Mouse (Mus musculus) mature B cell (primary cell): ENCODE results near the gene Rasgef1b.

Experiments
- in situ Hi-C: fragments of 300-500 bp; cut with MboI; formaldehyde crosslinking; loops from 2 replicates; pipeline ENCODE4 v1.14.3; 2019

Rasgef1b gene

GRCm38 (mm10) chr5:99541999-99542765 lies 186.7 kb downstream of the Rasgef1b start:
- in situ Hi-C loops = no loop called here

- in situ Hi-C loops = no loop called here
Measured at GRCm38 (mm10) chr5:99541321-99541895, 187.5 kb downstream of the Rasgef1b start.

GRCm38 (mm10) chr5:99533416-99533815 lies 195.4 kb downstream of the Rasgef1b start:
- in situ Hi-C loops = no loop called here

- in situ Hi-C loops = no loop called here
Measured at GRCm38 (mm10) chr5:99526797-99527201, 202.1 kb downstream of the Rasgef1b start.

GRCm38 (mm10) chr5:99525649-99526048 lies 203.2 kb downstream of the Rasgef1b start:
- in situ Hi-C loops = no loop called here

GRCm38 (mm10) chr5:99522571-99523269 lies 206.1 kb downstream of the Rasgef1b start:
- in situ Hi-C loops = no loop called here

GRCm38 (mm10) chr5:99521411-99521810 lies 207.5 kb downstream of the Rasgef1b start:
- in situ Hi-C loops = no loop called here

GRCm38 (mm10) chr5:99519556-99519955 lies 209.3 kb downstream of the Rasgef1b start:
- in situ Hi-C loops = no loop called here

- in situ Hi-C loops = no loop called here
Measured at GRCm38 (mm10) chr5:99519023-99519422, 209.8 kb downstream of the Rasgef1b start.

GRCm38 (mm10) chr5:99516207-99516606 lies 212.7 kb downstream of the Rasgef1b start:
- in situ Hi-C loops = no loop called here

- in situ Hi-C loops = no loop called here
Measured at GRCm38 (mm10) chr5:99515764-99516163, 213.1 kb downstream of the Rasgef1b start.

- in situ Hi-C loops = no loop called here
Measured at GRCm38 (mm10) chr5:99513209-99513880, 215.5 kb downstream of the Rasgef1b start.

- in situ Hi-C loops = no loop called here
Measured at GRCm38 (mm10) chr5:99511081-99511480, 217.8 kb downstream of the Rasgef1b start.

GRCm38 (mm10) chr5:99506109-99506508 lies 222.8 kb downstream of the Rasgef1b start:
- in situ Hi-C loops = no loop called here

- in situ Hi-C loops = no loop called here
Measured at GRCm38 (mm10) chr5:99504349-99504830, 224.5 kb downstream of the Rasgef1b start.

- in situ Hi-C loops = no loop called here
Measured at GRCm38 (mm10) chr5:99502681-99503080, 226.2 kb downstream of the Rasgef1b start.

GRCm38 (mm10) chr5:99499404-99500089 lies 229.3 kb downstream of the Rasgef1b start:
- in situ Hi-C loops = no loop called here

GRCm38 (mm10) chr5:99497856-99498255 lies 231.0 kb downstream of the Rasgef1b start:
- in situ Hi-C loops = no loop called here

GRCm38 (mm10) chr5:99496931-99497782 lies 231.7 kb downstream of the Rasgef1b start:
- in situ Hi-C loops = no loop called here

GRCm38 (mm10) chr5:99496157-99496453 lies 232.8 kb downstream of the Rasgef1b start:
- in situ Hi-C loops = no loop called here
